Mouse (Mus musculus) layer of hippocampus, postnatal 10 days (tissue): ENCODE measurements around the gene Man1b1. TPM values are rescaled to one million over a fixed set of nuclear protein-coding genes. Genes with fewer than 3 reads are reported as not detected.

Experiments used
- DNase-seq, 2 experiments: peaks; one replicate each; pipeline ENCODE4 v3.0.0; 2021; ENCODE audit warnings: low spot score in 2 of 2
- total RNA-seq, 2 experiments: library from RNA; stranded (reverse); gene quantifications; 2 replicates each; pipeline ENCODE4 v1.2.3; 2021

The Man1b1 gene
- total RNA-seq, 2 experiments from 2014 or later: 51.3 to 59.8 TPM

DNA sequence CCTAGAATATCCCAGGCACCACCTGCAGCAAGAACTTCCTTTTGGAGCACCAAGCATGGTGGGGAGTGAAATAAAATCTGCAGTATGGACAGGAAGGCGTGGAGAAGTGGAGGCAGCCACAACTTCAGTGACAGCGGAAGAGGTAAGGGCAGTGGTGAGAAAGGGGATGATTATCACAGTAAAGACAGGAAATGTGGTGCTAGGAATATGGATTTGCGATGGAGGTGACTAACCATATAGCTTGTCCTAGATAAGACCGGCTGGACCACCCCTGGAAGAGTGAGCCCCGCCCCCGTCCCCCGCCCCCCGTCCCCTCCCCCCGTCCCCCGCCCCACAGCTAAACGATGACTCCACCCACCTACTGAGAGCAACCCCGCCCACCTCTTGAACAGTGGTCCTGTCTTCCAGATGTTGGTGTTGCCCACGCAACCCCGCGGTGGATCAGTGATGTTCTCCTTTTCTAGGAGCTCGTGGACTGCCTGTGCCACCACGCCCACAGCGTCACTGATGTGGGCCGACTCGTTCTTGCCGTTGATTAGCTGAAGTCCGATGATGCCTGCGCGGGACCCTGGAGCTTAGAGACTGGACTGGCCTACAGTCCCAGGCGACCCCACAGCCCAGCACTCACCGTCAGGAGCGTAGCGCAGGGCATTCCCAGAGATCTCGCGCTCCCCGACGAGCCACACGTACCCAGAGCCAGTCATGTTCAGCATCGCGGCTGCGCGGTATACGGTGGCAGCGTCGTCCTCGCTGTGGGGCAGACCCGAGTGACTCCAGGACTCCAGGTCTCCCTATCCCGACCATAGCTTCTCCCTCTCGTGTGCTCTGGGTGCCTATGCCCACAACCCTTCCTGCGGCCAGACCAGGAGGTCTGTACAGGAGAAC lies 27.2 kb upstream of the Man1b1 start:
- DNase-seq: peak; percentile 49 to 64

DNA sequence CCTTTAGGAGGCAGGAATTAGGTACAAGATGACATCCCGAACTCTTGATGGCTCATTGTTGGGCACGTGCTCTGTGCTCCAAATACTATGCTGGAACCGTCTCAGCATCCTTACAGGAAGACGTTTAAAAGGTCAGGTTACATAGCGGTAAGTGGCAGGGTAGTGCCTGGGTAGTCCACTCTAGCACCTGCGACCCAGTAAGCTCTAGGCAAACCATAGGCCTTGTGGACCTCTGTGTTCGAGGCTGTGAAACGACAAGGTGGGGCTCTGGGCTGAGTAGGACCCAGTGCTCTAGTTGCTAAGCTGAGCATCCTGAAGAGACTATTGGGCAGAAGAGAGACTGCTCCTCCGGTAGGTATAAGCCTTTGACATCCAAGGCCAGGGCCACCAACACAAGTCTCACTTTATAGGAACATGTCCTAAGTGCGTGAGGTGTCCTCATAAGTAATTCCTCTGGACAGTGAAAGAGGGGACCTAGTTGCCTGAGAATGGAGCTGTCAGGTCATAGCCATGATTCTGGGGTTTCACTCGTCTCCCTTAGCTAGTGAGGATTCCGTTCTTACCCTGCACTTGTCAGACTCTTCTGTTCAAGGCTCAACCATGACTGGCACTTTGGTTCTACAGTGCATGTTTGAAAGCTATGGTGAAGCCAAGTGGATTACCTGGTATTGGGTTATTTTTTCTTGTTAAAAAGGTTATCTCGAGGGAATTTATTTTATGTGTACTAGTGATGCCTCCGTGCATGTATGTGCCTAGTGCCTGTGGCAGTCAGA lies 26.4 kb upstream of the Man1b1 start:
- DNase-seq: no peak

DNA sequence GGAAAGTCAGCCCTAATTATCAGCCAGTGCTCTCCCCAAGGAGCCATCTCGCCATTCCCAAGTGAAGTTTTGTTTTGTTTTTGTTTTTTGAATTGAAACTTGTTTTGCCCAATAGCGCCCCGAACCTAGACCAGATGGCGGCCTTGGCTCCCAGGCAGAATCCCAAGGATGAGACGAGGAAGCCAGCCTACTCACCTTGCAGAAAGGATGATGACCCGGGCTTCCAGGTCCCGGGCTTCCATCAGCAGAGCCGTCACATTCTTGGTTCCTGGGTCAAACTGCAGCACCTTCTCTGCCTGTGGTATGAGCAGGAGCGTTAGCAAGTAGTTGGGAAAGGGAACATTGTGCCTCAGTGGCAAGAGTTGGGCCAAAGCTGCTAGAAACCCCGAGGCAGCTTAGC lies 22.0 kb upstream of the Man1b1 start:
- DNase-seq: no peak

DNA sequence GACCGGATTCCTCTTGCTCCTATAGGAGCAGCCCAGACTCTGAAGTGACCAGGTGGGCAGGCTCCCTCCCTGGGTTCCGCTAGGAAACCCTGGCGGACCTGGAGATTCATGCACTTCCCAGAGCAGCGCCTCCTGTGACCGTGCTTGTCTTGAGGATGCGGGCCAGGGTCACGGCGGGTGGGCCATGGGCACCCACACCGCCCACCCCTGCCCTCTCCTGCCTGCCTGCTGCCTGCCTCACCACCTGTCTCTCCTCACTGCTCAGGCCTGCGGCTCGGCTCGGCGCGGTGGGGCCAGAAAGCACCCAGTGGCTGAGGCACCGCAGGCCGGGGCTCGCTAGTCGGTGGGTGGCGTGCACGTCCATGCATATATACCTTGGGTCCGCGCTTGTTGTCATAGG lies 21.2 kb upstream of the Man1b1 start:
- no peak for DNase-seq

DNA sequence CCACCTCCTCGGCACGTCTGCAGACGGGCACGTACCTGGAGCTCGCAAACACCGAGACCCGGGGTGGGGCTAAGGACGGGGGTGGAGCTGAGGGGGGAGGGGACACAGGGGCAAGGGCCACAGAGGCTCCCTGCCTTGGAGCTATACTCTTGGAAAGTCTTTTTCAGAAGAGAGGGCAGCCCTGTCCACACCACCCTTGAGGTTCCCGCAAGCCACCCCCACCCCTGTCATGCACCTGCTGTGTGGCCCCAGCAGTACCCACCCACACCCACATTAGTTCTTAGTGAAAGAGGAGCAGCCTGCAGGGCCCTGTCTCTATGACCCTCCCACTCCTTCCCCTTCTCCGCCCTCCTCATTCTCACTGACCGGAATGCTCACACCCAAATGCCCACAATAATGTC lies 20.6 kb upstream of the Man1b1 start:
- DNase-seq: no peak

DNA sequence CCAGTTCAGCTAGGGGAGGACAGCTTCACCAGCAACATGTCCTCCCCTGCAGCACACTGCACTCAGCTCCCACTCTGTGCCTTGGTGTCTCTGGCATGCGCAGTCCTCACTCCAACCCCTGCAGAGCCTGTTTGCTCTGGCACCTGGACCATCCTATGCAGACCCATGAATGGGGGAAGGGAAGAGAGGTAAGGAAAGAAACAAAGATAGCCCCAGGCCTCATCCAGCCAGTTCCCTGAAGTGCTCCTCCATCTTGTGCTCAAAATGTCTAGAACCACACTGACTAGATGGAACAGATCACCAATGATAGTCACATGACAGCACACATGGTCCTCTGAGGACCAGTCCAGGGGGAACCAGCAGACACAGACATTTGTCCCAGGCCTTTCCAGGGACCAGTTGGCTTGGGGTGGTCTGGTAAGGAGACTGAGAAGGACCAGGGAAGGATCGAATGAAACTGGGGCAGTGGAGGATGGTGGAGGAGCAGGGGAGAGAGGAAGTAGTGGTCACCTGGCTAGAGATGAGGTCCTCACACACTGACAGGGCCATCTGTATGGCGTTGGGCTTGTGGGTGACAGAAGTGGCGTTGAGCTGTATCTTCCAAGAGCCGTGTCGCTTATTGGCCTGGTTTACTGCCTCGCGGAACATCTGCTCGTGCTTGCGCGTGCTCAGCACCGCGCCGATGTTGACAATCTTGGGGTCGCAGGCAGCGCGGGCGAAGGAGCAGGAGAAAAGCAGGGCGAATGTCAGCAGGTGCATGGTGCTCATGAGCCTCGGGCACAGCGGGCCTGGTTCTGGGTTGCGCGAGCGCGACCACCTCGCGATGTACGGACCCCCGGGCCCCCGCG lies 13.8 kb upstream of the Man1b1 start:
- peak in 1 of 2 experiments; percentile 32 for DNase-seq

DNA sequence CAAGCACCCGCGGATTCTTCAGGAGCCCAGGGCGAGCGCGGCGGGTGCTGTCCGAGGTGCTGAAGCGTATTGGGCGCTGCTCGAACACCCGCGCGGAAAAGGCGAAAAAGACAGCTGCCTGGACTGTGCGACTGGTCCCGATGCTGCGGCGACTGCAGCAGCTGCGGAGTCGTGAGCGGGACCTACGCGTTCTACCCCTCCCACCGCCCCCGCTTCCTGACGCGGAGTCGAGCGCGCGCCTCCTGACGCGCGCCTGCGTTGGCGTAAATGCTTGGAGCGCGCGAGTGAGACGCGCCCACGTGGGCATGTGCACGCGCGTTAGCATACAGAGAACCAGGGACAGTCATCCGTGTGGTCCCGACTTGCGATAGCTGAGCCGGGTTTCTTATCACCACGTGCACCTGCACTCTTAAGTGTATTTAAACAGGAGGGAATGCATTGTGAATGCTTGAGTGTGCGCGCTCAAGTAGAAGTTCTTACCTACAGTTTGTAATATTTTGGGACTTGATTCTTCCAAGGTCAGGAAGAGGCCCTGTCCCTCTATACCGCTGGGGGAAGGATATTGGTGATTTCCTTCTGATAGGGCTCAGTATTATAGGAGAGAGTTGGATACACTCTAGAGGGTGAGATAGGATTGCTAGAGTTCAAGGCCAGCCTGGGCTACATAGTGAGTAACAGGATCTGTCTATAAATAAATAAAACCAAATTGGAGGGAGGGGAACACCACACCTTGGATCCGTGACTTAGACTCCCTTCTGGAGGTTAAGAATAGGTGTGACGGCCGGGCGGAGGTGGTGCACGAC lies 13.0 kb upstream of the Man1b1 start, which contains the start of gene Grin1:
Gene Grin1 (minus strand): TSS at position 217 of the 803 bp plus-strand sequence.
- DNase-seq: peak; percentile 78 to 83

DNA sequence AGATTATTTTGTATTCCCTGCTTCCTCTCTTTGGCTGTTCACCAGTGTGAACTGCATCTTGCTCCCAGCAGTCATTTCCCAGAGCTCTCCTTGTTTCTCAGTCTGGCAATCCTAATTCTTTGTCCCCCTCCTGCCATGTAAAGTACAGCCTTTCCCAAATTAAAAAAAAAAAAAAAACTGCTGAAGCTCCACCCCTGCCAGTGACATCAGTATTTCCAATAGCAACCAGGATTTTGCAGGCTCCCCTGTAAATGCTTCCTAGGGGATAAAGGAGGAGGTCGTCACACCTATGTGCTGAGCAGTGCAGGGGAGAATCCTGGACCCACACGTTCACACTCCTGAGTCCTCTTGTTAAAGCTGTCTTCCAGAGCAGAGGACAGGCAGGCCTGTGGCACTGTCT lies 12.1 kb upstream of the Man1b1 start:
- no peak for DNase-seq

DNA sequence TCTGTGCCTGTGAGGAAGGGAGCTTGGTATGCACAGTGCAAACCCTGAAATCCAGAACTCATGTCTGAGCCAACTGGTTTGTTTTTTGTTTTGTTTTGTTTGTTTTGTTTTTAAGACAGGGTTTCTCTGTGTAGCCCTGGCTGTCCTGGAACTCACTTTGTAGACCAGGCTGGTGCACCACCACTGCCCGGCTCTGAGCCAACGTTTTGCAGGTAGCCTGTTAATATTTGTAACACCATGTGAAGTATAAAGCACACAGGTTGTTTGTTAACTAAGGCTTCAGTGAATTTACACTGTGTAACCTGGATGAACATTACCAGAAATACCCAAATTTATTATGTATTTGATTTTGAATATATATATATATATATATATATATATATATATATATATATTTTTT lies 6.1 kb upstream of the Man1b1 start:
- no peak for DNase-seq

DNA sequence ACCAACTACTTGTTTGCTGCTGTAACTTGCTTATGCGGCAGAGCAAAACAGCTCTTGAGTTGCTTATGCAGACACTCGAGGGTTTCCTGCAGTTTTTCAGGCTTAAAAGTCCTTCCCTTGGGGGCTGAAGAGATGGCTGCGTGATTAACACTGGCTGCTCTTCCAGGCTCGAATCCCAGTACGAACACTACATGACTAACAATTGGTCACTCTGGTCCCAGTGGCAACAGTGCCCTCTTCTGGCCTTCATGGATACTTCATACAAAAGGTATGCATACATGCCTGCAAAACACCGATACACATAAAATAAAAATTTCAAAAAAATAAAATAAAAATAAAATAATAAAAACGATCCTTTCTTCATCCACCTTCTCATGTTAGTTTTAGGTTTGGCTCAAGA lies 3.7 kb upstream of the Man1b1 start:
- DNase-seq: peak; percentile 33 to 51

DNA sequence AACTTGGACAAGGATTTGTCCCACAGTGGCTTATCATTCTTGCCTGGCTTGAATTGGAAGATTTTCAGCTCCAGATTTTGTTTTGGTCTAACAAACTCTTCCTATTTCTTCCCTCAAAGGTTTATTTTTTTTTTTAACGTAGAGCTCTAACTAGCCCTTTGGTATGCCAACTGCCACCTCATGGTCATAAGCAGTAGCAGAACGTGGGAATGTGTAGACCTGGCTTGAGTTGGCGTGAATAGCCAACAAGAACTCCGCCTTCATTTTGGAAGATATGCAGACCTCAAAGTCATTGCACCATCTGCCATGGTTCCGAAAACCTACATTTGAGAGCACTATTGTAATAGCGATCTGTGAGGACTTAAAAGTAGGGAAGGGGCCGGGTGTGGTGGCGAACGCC lies 668 bp upstream of the Man1b1 start:
- no peak for DNase-seq

DNA sequence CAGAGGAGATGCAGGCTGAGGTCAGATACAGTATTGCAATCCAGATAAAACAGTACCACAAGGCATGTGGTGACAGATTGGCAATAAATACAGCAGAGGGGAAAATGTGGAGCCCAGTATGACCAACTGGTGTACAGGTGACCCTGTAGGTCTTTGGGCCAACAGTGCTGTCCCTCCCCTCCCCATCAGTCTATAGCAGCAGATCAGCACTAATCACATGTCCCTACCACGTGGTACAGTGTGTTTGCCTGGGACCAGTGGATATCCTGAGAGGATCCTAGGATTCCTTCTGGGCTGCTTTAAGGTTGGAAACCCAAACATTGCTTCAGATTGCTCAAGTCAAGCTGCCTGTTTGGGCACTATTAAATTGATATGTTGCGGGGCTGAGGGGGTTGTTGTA lies 1.4 kb downstream of the Man1b1 start:
- no peak for DNase-seq

DNA sequence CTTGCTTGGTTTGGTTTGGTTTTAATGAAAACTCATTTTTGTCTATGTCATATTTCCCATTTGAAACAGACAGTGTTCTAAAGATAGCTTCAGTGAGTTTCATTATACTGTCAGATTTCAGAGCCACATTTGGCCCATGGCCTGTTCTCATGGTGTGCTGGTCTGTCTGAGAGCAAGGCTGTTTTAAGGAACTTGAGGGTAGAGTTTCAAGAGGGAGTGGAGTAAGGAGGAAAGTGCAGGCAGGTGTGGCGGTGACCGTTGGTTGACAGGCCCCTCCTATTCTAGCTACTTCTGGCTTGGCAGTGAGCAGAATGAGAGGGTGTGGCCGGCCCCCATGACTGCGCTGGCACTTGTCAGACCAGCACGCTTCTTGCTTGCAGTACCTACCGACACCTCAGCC lies 6.2 kb downstream of the Man1b1 start:
- no peak for DNase-seq

DNA sequence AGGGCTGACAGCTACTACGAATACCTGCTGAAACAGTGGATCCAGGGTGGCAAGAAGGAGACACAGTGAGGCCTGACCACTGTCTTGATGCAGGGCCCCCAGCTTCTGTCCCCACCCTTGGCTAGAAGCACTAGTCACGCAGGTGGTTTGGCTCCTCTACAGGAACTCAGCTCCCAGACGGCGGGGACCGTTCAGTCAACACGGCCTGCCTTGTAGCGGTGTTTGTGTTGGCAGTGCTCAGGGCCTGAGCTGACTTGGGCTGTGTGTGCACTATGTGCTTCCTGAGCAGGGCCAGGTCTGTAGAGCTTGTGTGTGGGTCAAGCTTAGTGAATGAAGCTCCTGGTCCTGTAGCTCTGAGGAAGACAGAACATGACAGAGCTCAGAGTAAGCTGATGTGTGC lies 16.0 kb downstream of the Man1b1 start:
- no peak for DNase-seq

DNA sequence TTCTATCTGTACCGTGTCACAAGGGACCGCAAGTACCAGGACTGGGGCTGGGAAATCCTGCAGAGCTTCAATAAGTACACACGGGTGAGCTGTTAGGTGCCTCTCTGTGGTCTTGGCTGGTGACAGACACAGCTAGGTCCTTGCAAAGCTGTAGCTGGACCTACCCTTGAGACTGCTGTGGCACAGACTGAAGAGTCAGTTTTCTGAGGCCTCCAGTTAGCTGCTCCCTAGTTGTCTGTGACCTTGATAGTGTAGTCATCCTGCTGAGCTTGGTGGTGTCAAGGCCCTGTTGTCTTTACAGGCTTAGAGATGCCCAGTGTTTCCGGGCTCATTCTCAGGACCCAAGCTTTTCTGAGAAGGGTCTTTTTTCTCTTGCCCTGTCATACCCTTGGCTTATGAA lies 17.4 kb downstream of the Man1b1 start:
- DNase-seq: no peak

DNA sequence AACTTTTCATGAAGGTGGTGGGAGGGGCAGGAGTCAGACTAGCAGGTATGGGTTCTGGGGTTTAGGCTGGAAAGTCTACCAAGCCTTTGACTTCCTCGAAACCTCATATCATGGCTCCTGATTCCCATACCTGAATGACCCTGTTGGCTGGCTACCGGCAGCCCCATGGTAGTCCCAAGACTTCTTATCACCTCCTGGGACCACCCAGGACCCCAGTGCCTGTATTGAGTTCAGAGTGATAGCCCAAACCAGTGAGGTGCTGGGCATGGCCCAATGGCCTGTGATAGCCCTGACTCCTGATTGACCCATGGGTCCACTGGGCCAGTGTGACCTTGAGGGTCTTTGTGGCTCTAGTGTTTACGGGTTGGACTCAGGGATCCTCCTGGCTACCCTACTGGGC lies 18.6 kb downstream of the Man1b1 start:
- DNase-seq: no peak

DNA sequence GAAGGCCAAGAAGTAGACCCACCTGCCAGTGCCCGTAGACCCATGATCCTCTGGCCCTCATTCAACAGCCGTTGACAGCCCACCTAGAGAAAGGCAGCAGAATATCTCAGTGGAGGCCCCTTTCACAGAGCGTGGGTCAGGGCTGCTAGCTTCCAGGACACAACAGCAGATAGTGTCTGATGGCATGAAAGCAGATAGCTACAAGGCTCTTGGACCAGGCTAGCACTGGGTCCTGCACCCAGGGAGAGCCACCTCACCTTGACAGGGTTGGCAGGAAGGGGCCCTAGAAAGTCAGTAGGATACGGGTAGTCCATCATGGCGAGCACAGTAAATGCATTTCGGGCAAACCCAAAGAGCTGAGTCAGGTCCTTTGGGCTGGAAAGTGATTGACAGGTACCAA lies 22.1 kb downstream of the Man1b1 start:
- DNase-seq: no peak

DNA sequence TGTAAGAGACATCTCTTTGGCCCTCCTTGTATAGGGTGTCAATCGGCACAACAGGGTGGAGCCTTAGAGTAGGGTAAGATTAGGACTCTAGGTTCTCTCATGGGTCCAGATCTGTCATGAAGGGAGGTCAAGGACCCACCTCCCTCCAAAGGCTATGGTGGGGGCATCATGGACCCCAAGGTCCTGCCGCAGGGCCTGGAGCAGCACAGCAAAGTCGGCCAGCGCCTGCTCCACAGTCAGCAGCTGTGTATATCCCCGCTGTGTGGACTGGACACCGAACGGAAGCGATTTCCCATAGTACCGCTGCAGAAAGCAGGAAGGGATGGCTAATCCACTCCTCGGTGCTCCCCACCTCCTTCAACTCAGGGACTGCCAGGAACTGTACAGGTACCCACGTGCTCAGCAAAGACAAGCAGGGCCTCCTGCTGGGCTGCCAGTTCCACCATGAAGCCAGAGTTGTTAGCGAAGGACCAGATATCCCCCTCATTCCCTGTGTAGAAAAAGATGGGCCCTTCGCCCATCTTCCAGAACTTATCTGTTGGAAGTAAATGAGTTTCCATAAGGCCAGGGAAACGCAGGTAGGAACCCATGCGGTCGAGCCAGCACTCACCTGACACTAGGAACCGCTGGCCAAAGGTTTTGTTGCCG lies 23.4 kb downstream of the Man1b1 start:
- DNase-seq: no peak

DNA sequence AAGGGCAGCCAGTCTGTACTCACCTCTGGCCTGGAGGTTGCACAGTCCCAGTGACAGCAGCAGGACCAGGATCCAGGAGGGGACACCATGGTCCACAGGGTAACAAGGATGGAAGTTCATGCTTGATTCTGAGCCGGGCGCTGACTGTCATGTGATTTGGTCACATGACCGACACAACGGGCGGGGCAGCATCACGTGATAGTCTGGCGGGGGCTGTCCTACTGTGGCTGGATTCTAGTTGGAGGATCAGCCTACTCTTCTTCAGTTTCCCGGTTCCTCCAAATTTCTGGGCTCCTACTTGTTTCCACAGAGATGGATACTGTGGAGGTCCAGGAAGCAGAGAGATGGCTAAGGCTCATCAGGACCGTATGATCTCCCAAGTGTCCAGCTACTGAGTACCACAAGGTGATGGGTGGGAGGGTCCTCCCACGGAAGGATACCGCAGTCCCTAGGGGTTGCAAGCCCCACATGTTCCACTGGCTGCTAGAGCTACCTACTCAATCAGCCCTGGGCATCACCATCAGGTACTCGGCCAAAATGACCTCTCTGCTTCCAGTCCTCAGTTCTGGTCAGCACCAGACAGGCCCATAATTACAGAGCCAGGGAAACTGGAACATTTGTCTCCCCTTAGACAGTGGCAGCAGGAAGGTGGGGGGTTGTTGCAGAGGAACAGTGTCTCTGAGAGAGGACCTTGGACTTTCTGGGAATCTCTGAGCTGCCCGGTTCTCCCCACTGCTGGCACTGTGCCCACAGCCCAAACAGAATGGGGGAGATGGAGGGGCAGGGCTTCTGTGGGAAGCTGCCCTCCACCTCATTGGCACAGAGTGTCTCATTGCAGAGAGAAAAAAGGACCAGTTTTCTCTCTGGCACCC lies 24.3 kb downstream of the Man1b1 start, which contains the start of gene Dpp7:
Gene Dpp7 (minus strand): TSS at position 152 of the 872 bp plus-strand sequence.
- peak; percentile 78 to 80 for DNase-seq
